Mouse (Mus musculus): ENCODE data around the gene Pcbd1.

DNA sequence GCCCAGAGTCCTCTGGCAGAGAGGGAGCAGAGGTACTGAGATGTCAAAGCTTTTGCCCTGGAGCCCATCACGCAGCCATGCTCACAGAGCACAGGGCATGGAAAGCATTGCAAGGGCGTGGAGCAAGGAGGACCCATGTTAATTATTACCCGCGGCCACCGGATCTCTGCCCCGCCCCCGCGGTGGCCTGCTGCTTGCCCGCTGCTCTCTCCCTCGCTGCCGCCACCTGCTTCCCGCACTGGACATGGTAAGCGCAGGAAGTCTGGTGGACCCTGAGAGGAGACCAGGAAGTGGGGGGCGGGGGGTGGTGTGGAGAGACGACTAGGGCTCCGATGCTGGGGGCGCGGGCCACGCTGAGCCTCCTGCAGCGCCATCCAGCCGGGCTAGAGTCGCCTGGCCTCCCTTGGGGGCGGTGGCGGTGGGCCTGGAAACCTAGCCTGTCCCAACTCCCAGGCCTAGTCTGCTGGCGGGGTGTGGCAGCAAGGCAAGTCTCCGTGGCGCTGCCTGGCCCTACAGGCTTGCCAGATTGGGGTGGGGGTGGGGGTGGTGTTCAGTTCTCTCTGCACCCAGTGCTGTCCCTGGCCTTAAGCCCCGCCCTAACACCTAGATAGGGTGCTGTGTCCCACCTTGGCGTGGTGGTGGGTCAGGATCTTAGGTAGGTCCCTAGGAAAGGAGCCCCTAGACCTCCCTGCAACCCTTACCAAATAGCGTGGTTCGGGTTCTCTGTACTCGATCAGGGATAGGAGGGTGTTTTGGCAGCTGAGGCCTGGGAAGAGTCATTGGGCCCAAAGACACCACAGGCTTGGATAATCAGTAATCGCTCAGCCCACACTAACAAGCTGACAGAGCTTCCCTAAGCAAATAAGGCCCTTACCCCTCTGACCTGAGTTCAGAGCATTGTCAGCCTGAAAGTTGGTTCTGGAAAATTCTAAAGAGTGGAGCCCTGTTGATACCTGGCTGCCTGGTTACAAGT is at the start of gene Pcbd1:
- no peak for TF ChIP-seq CTCF (IDR thresholded peaks at IDR 0.05; ENCODE audit: control insufficient read depth, insufficient read depth, insufficient replicate concordance, low read depth, low read length)
- no peak for TF ChIP-seq POLR2A (IDR thresholded peaks at IDR 0.05; ENCODE audit: control insufficient read depth, low read depth, low read length)

Measured in testis, adult 2 months (tissue).